Mouse (Mus musculus) ES-E14 (cell line): ENCODE data around the gene Zfp385a. TPM values are rescaled to one million over a fixed set of nuclear protein-coding genes. Genes with fewer than 3 reads are reported as not detected.

Experiments
- DNase-seq: peaks from one replicate; pipeline ENCODE4 v3.0.0-alpha.2; 2013; ENCODE audit warnings: low read depth, low spot score
- H3K27ac ChIP-seq: 2 replicates; pipeline ENCODE4 v1.5.1; 2012; ENCODE audit warnings: low read depth, mild to moderate bottlenecking, low read length, moderate library complexity, mixed read lengths; ENCODE audit not compliant: poor library complexity, insufficient read depth, severe bottlenecking
- H3K36me3 ChIP-seq: 2 replicates; pipeline ENCODE4 v1.6.1; 2012; ENCODE audit warnings: mild to moderate bottlenecking, low read length, moderate library complexity, mixed read lengths; ENCODE audit not compliant: control insufficient read depth, poor library complexity, insufficient read depth, severe bottlenecking
- H3K4me1 ChIP-seq, 2 experiments: fragments of 150-350 bp in 1 of 2; sonication (generic) in 1 of 2; 2 replicates each; pipeline ENCODE4 v1.6.1; 2012; ENCODE audit warnings: low read length in 2 of 2, mild to moderate bottlenecking in 1 of 2, mixed read lengths in 1 of 2; ENCODE audit not compliant: control insufficient read depth in 2 of 2, insufficient read depth in 2 of 2, poor library complexity in 1 of 2
- H3K4me3 ChIP-seq, 2 experiments: fragments of 150-350 bp in 1 of 2; sonication (generic) in 1 of 2; 2 replicates each; pipeline ENCODE4 v1.5.1; 2012; ENCODE audit warnings: low read length in 2 of 2, low read depth in 1 of 2, mild to moderate bottlenecking in 1 of 2, mixed read lengths in 1 of 2; ENCODE audit not compliant: insufficient read depth in 1 of 2, poor library complexity in 1 of 2, severe bottlenecking in 1 of 2
- H3K9ac ChIP-seq: 2 replicates; pipeline ENCODE4 v1.6.1; 2012; ENCODE audit warnings: low read depth, mild to moderate bottlenecking, low read length, mixed read lengths; ENCODE audit not compliant: poor library complexity, insufficient read depth, severe bottlenecking
- H3K9me3 ChIP-seq: fragments of 150-350 bp; sonication (generic); 2 replicates; pipeline ENCODE4 v1.6.1; 2012; ENCODE audit warnings: low read depth, mild to moderate bottlenecking, low read length; ENCODE audit not compliant: control insufficient read depth, insufficient read depth
- CHD2 ChIP-seq: IDR thresholded peaks from 2 replicates; pipeline ENCODE4 v1.6.1; 2014; ENCODE audit warnings: mild to moderate bottlenecking, low read depth, low read length, inconsistent platforms
- HCFC1 ChIP-seq: IDR thresholded peaks from 2 replicates; pipeline ENCODE4 v1.6.1; 2012; ENCODE audit warnings: low read length, inconsistent platforms, borderline replicate concordance; ENCODE audit not compliant: insufficient read depth
- MAFK ChIP-seq: IDR thresholded peaks from 2 replicates; pipeline ENCODE4 v1.6.1; 2014; ENCODE audit warnings: mild to moderate bottlenecking, low read depth, low read length, inconsistent platforms; ENCODE audit not compliant: insufficient read depth
- ZC3H11A ChIP-seq: IDR thresholded peaks from 2 replicates; pipeline ENCODE4 v1.6.1; 2012; ENCODE audit warnings: low read depth, mild to moderate bottlenecking, inconsistent platforms, low read length, borderline replicate concordance
- ZNF384 ChIP-seq: IDR thresholded peaks from 2 replicates; pipeline ENCODE4 v1.6.1; 2012; ENCODE audit warnings: low read depth, low read length, inconsistent platforms
- in situ Hi-C, 2 experiments: fragments of 600-800 bp; cut with MboI; formaldehyde crosslinking; loops; one replicate each; pipeline ENCODE4 v1.15.1; 2025; ENCODE audit warnings: low sequenced_read_pairs in 2 of 2, inconsistent platforms in 1 of 2; ENCODE audit not compliant: unreplicated experiment in 2 of 2
- total RNA-seq: library from RNA; depleted of rRNA; stranded (reverse); fragments of 300-350 nt; gene quantifications from 2 replicates; pipeline ENCODE4 v1.2.3, GENCODE M21; 2012

Zfp385a gene
- total RNA-seq, 1 experiment = 5.9 TPM

DNA sequence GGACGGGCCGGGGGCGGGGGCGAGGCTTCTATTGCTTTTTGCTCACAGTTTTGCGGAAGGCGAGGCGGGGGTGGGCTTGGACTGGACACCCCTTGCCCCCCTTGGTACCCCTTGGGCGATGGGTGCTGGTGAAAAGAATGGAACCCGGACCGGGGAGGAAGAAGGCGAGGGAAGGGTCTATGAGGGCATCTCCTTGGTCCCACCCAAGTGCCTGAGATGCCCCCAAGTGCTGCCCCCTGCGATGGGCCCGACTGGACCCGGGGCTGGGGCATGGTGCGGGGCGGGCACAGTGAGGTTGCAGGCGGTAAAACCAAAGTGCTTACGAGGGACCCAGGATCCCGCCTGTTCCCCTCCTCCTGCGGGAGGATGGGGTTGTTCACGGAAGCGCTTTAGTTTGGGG, 25.7 kb downstream of the Zfp385a start:
- DNase-seq = no peak
- in situ Hi-C loops = loop anchor here (10.0 to 25.0 kb wide), 2 partner anchors 129 to 327 kb away; partner anchors contain the start of genes Hoxc6 (in 1 of the 2), Hoxc8 (in 1 of the 2) and Hoxc9 (in 1 of the 2)
- H3K9ac ChIP-seq = no peak overlapping the region
- TF ChIP-seq ZC3H11A = no peak
- no peak for TF ChIP-seq CHD2
- H3K27ac ChIP-seq = no peak overlapping the region
- peak overlapping the region; percentile 40 to 47 for H3K4me3 ChIP-seq
- peaks cover 22% of the 10 kb centered on the region for H3K36me3 ChIP-seq
- H3K4me1 ChIP-seq = peaks cover under 1 to 7% of the 10 kb centered on the region in 2 experiments; a peak in 3 of 4 replicates
- no peaks in the 10 kb centered on the region for H3K9me3 ChIP-seq

GRCm38 (mm10) chr15:103313495-103314095, 26.3 kb downstream of the Zfp385a start:
- no peaks in the 10 kb centered on the region for H3K9me3 ChIP-seq
- H3K36me3 ChIP-seq = peaks cover 20% of the 10 kb centered on the region
- TF ChIP-seq MAFK (no peak), ZNF384 (no peak), ZC3H11A (no peak; the same call in 1 of the 2 replicates), CHD2 (no peak), HCFC1 (no peak)
- H3K4me1 ChIP-seq = peaks cover 3 to 10% of the 10 kb centered on the region in 2 experiments; a peak in 3 of 4 replicates
- H3K27ac ChIP-seq = no peak overlapping the region
- peak; percentile 76 for DNase-seq
- H3K4me3 ChIP-seq = peak overlapping the region; percentile 40 to 47; a peak in 2 of 4 replicates
- no peak overlapping the region; the same call in 1 of the 2 replicates for H3K9ac ChIP-seq
- in situ Hi-C loops = loop anchor here (10.0 to 25.0 kb wide), 2 partner anchors 129 to 326 kb away; partner anchors contain the start of genes Hoxc6 (in 1 of the 2), Hoxc8 (in 1 of the 2) and Hoxc9 (in 1 of the 2)

- Histone ChIP-seq H3K9ac (no peak within 1 kb of the TSS), H3K27ac (no peak within 1 kb of the TSS), H3K4me3 (no peak within 1 kb of the TSS), H3K4me1 (peaks cover 3 to 7% of the 10 kb centered on the region in 2 experiments; a peak in 3 of 4 replicates), H3K36me3 (peaks cover 4% of the 10 kb centered on the region), H3K9me3 (no peaks in the 10 kb centered on the region)
- DNase-seq = no peak
- TF ChIP-seq MAFK = no peak
- no peak for TF ChIP-seq ZC3H11A
- TF ChIP-seq CHD2 = no peak
- no peak for TF ChIP-seq ZNF384
- TF ChIP-seq HCFC1 = no peak
- in situ Hi-C loops = loop anchor here (10.0 to 25.0 kb wide), 2 partner anchors 126 to 323 kb away; partner anchors contain the start of genes Hoxc6 (in 1 of the 2), Hoxc8 (in 1 of the 2) and Hoxc9 (in 1 of the 2)
Observed at GRCm38 (mm10) chr15:103310365-103310910, 29.5 kb downstream of the Zfp385a start, which contains the start of gene Gpr84. Gpr84 (minus strand) TSS chr15:103310612.

GRCm38 (mm10) chr15:103308876-103309580, 30.9 kb downstream of the Zfp385a start:
- H3K27ac ChIP-seq = no peak overlapping the region
- in situ Hi-C loops = loop anchor here in 1 of 2 experiments (25.0 kb wide), 1 partner anchor 322 kb away; the partner anchor contains the start of genes Hoxc6, Hoxc8 and Hoxc9
- H3K36me3 ChIP-seq = no peaks in the 10 kb centered on the region
- H3K9me3 ChIP-seq = no peaks in the 10 kb centered on the region
- TF ChIP-seq ZC3H11A (no peak), HCFC1 (no peak)
- DNase-seq = no peak
- H3K9ac ChIP-seq = peak overlapping the region; percentile 9
- H3K4me1 ChIP-seq = peaks cover 6 to 9% of the 10 kb centered on the region in 2 experiments; a peak in 3 of 4 replicates
- H3K4me3 ChIP-seq = peak overlapping the region; percentile 27 to 36; a peak in 3 of 4 replicates
